Mouse (Mus musculus): ENCODE results near the gene Stard5. TPM values are rescaled to one million over a fixed set of nuclear protein-coding genes. Genes with fewer than 3 reads are reported as not detected.

Stard5 gene
- polyA plus RNA-seq, 1 experiment from 2014 or later, result 36.8 TPM

DNA sequence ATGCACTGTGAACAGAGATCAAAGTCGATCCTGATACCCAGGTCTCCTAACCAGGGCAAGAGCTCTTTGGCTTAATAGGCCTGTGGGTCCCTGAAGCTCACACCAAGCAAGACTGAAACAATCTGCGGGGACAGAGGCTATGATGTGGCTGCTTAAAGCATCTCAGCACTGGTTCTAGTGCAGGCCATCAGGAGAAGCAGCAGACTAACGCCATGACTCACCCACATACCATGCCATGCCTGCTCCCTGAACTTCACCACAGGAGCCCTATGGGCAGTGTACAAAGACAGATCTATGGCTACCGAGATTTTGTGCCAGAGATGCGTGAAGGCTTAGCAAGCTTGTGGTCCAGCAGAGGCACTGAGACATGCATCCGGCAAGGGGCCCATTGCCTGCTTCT lies 39.8 kb downstream of the Stard5 start:
- Histone ChIP-seq H3K4me1 (no peaks in the 10 kb centered on the region), H3K36me3 (peaks cover 17% of the 10 kb centered on the region), H3K9ac (no peak overlapping the region), H3K4me2 (no peak overlapping the region), H3K27ac (no peak overlapping the region), H3K4me3 (no peak overlapping the region), H3K27me3 (no peaks in the 10 kb centered on the region), H3K9me3 (no peaks in the 10 kb centered on the region)
- WGBS, result 85% methylated on average over 6 of the region's 6 CpGs
- no peak for ATAC-seq (ENCODE audit: insufficient number of reproducible peaks, low FRiP score, low TSS enrichment, low read depth)

DNA sequence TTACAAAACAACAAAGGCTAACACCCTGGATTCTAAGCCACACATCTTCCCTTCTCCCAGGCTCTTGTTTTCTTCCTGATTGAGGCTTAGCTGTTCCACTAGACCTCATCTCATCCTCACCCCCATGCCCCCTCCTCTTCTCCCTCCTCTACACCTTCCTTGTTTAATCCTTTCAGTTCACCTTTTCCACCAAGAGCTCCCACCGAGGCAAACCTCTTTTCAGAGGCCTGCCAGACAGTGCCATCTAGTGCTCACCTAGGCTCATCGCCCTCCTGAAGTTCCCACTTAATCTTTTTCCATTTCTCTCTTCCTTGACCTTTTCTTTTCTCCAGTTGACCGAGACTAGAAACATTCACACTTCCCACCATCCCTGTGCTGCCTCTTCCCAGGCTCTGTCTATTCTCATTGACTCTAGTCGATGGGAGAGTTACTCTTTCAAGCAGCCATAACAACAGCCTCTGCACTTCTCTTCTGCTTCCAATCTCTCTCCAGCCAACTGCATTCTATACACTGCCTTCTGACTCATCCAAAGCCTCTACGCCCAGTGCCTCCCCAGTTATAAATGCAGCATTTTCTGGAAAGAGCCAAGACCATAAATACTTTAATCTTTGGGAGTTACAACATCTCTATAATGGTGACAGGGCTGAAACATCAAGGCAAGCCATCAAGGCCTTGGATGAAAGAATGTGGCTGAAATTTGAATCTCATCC lies 43.9 kb downstream of the Stard5 start:
- peaks cover 13% of the 10 kb centered on the region for H3K36me3 ChIP-seq
- no peaks in the 10 kb centered on the region for H3K9me3 ChIP-seq
- H3K4me1 ChIP-seq, result no peaks in the 10 kb centered on the region
- ATAC-seq (ENCODE audit: insufficient number of reproducible peaks, low FRiP score, low TSS enrichment, low read depth), result no peak
- no peak overlapping the region for H3K9ac ChIP-seq
- no peak overlapping the region for H3K27ac ChIP-seq
- H3K4me2 ChIP-seq, result no peak overlapping the region
- WGBS, result 37% methylated on average over 5 of the region's 5 CpGs
- H3K4me3 ChIP-seq, result no peak overlapping the region
- H3K27me3 ChIP-seq, result no peaks in the 10 kb centered on the region

DNA sequence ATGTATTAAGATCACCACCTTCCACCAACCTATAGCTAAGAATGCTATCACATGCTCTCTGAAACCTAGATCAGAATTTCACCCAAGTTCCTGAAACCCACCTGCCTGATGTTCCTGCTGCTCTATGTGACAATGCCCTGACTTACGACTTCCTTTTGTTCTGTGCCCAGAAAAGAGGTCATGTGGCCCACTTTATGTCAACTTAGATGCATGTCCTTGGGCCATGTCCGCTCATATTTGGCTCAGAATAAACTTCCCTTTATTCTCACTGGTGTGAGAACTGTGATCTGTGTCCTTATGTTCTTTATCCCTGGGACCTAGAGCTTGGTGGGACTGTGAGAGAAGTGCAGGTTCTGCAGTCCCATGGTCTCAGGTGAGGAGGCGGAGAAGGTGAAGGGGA lies 45.5 kb downstream of the Stard5 start:
- H3K4me1 ChIP-seq, result no peaks in the 10 kb centered on the region
- H3K27me3 ChIP-seq, result no peaks in the 10 kb centered on the region
- no peak for ATAC-seq (ENCODE audit: insufficient number of reproducible peaks, low FRiP score, low TSS enrichment, low read depth)
- no peak overlapping the region for H3K4me2 ChIP-seq
- no peak overlapping the region for H3K4me3 ChIP-seq
- no peak overlapping the region for H3K9ac ChIP-seq
- H3K27ac ChIP-seq, result no peak overlapping the region
- H3K36me3 ChIP-seq, result peaks cover 13% of the 10 kb centered on the region
- H3K9me3 ChIP-seq, result no peaks in the 10 kb centered on the region
- WGBS, result 84% methylated on average over 3 of the region's 3 CpGs

DNA sequence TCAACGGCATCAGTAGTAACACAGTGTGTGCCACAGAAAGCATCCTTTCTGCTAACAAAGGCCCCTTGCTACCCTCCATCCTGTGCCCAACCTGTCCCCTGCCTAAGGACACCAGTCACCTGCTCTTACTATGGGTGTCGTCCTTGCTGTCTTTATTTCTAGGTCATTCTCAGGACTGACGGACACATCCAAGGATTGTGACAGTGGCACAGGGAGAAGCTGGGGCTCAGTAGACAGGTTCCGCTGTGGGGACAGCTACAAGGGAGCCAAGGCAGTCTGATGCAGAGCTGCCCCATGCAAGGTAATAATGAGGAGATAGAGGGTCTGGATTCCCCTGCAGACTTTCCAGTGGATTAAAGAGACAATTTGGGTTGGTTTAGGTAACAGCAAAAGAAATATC lies 46.7 kb downstream of the Stard5 start:
- Histone ChIP-seq H3K9me3 (no peaks in the 10 kb centered on the region), H3K9ac (no peak overlapping the region), H3K4me1 (peaks cover 3% of the 10 kb centered on the region; the same call in 1 of the 2 replicates), H3K4me3 (no peak overlapping the region), H3K27ac (no peak overlapping the region), H3K4me2 (no peak overlapping the region), H3K27me3 (no peaks in the 10 kb centered on the region), H3K36me3 (peaks cover 12% of the 10 kb centered on the region)
- no peak for ATAC-seq (ENCODE audit: insufficient number of reproducible peaks, low FRiP score, low TSS enrichment, low read depth)
- 93% methylated on average over 4 of the region's 4 CpGs for WGBS

DNA sequence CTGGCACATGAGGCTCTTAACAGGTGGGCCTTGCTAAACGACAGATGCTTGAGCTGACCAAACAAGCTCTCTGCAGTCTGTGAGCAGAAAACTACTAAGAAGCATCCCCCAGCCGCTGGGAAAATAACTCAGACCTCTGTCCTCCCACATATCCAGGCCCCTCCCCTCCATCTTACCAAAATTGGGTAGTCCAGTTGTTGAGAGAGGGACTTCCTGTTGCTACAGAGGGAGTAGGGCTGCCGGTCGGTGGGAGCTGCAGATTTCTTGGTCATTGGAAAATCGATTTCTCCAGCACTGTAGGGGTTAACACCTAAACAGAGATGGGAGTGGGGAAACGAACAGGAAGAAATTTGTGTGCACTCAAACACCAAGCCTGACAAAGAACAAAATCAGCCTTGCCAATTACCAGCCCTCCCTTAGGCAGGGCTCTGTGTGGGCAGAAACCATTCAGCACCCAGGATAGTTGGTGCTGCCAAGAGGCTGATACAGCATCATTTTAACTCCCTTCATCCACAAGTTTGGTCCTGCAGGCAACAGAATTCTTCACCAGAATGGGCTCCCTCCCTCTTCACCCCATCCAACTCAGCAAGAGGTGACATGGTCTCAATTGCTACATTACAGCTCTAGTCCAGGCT lies 51.0 kb downstream of the Stard5 start:
- H3K27ac ChIP-seq, result no peak overlapping the region
- no peak overlapping the region for H3K9ac ChIP-seq
- H3K36me3 ChIP-seq, result no peaks in the 10 kb centered on the region
- H3K27me3 ChIP-seq, result no peaks in the 10 kb centered on the region
- H3K9me3 ChIP-seq, result no peaks in the 10 kb centered on the region
- no peak overlapping the region for H3K4me3 ChIP-seq
- H3K4me1 ChIP-seq, result peaks cover 3% of the 10 kb centered on the region; the same call in 1 of the 2 replicates
- no peak for ATAC-seq (ENCODE audit: insufficient number of reproducible peaks, low FRiP score, low TSS enrichment, low read depth)
- WGBS, result 28% methylated on average over 6 of the region's 6 CpGs
- H3K4me2 ChIP-seq, result no peak overlapping the region

DNA sequence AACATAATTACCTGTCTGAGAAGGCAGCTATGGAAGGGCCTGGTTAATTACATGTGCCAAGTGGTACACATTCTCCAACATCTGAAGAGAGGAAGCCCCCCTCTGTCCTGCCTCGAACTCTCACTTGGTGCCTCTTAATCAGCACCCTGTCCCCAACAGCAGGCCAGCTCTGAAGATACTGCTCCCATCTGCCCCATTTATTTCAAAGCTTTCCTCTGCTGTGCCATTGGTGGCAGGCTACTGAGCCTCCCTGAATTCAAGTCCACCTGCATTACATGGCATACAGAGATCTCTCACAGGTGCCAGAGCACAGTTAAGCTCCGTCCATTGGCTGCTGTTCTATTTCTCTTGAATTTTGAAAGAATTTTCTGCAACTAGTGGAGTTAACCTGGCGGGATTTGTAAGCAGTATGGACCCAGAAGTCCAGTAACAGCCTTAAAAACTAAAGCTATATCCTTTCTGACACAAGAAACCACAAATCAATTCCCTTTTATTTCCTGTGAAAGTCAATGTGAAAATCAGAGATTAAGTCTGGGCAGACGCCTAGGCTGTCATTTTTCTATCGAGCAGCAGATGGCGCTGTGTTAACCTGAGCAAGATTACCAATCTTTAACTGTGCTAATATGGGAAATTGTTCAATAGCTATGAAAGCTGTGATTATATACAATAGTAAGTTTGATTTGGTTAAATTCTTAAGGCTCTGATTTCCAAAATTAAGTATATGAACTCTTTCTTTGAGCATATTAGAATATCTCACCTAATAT lies 63.9 kb downstream of the Stard5 start:
- 32% methylated on average over 6 of the region's 6 CpGs for WGBS

DNA sequence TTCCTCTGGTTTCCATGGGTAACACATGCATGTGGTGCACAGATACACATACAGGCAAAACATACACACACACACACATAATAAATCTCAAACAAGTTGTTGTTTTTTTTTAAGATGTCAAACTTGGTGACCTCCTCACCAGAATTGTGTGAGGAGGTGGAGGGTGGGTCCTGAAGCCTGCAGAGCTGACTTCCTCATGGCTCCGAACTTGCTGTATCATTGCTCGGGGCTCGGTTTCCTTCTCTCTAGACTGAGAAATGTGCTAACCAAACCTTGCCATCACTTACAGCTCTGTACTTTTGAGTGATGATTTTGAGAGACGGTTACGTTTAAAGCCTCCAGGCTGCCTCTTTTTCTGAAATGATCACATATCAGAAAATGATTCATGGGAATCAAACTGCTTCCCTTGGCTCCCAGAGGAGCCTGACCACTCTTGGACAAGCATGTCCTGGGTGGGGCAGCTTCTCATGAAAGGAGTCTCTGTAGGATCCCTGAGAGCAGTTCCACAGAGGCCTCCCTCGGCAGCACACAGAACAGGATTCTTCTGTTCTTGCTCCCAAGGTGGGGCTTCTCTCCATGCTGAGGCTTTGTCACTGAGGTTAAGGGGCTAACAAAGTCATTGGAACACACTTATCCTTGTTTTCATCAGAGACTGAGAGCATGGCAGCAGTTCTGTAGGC lies 67.4 kb downstream of the Stard5 start:
- no peak for ATAC-seq (ENCODE audit: insufficient number of reproducible peaks, low FRiP score, low TSS enrichment, low read depth)
- no peaks in the 10 kb centered on the region for H3K27me3 ChIP-seq
- no peak overlapping the region for H3K4me2 ChIP-seq
- peak overlapping the region; percentile 51 for H3K27ac ChIP-seq
- no peak overlapping the region for H3K4me3 ChIP-seq
- H3K9ac ChIP-seq, result no peak overlapping the region
- WGBS, result 69% methylated on average over 6 of the region's 6 CpGs
- no peaks in the 10 kb centered on the region for H3K36me3 ChIP-seq
- no peaks in the 10 kb centered on the region for H3K9me3 ChIP-seq
- peaks cover 14% of the 10 kb centered on the region for H3K4me1 ChIP-seq

More for the DNA sequence above, 63.9 kb downstream of the Stard5 start:
- no peak overlapping the region for H3K4me3 ChIP-seq
- no peaks in the 10 kb centered on the region for H3K36me3 ChIP-seq
- H3K9me3 ChIP-seq, result no peaks in the 10 kb centered on the region
- no peaks in the 10 kb centered on the region for H3K27me3 ChIP-seq
- H3K4me1 ChIP-seq, result peaks cover 7% of the 10 kb centered on the region
- H3K9ac ChIP-seq, result no peak overlapping the region
- no peak overlapping the region for H3K27ac ChIP-seq
- no peak overlapping the region for H3K4me2 ChIP-seq
- no peak for ATAC-seq (ENCODE audit: insufficient number of reproducible peaks, low FRiP score, low TSS enrichment, low read depth)

Other genes with a start within 250 kb of the Stard5 start
- 0.91 and 1.1 TPM in 2 replicates for gene Tmc3, start 47.0 kb upstream of the Stard5 start, polyA plus RNA-seq (2015; fragmentation: Nextera tagmentation; extraction: Ambion mirVana)
- gene Il16, start 113.8 kb downstream of the Stard5 start, polyA plus RNA-seq (2015; fragmentation: Nextera tagmentation; extraction: Ambion mirVana), result 7.8 and 8.4 TPM in 2 replicates
- 0.18 TPM in 1 of 2 replicates, not detected in the other for gene Cfap161, start 162.9 kb downstream of the Stard5 start, polyA plus RNA-seq (2015; fragmentation: Nextera tagmentation; extraction: Ambion mirVana)